Mouse (Mus musculus) lung, postnatal 0 days (tissue): ENCODE data around the gene Kir3dl1.
"Not testable (repeated sequence)": the region's sequence is repeated elsewhere in the genome, so short reads cannot be mapped to it uniquely, and the experiment has no call there.

Experiments
- CTCF ChIP-seq: IDR thresholded peaks from 2 replicates; pipeline ENCODE4 v1.5.1; 2016; ENCODE audit warnings: antibody characterized with exemption, mild to moderate bottlenecking
- EP300 ChIP-seq: IDR thresholded peaks from 2 replicates; pipeline ENCODE4 v1.6.1; 2016; ENCODE audit warnings: antibody characterized with exemption, mild to moderate bottlenecking, control low read depth

- not testable (repeated sequence) for TF ChIP-seq EP300, CTCF
Measured at GRCm38 (mm10) chrX:136569094-136569493, 51.3 kb downstream of the Kir3dl1 start.
